Mouse (Mus musculus) CH12.LX (cell line): ENCODE results near the gene Naa30. TPM values are rescaled to one million over a fixed set of nuclear protein-coding genes. Genes with fewer than 3 reads are reported as not detected.

ENCODE experiments used
- DNase-seq: peaks from one replicate; pipeline ENCODE4 v3.0.0-alpha.2; 2013; ENCODE audit errors: extremely low read depth
- H3K27ac ChIP-seq: 2 replicates; pipeline ENCODE4 v1.5.1; 2012; ENCODE audit warnings: low read depth, mild to moderate bottlenecking, control low read depth, moderate library complexity; ENCODE audit not compliant: insufficient read depth
- H3K27me3 ChIP-seq: replicated peaks from 2 replicates; pipeline ENCODE3; 2012; ENCODE audit warnings: inconsistent platforms
- H3K36me3 ChIP-seq, 2 experiments: replicated peaks in 1 of 2; 2 replicates each; pipeline versions ENCODE3 to v1.6.1; 2012; ENCODE audit warnings: inconsistent platforms in 1 of 2, low read length in 1 of 2, mild to moderate bottlenecking in 1 of 2, mixed read lengths in 1 of 2, moderate library complexity in 1 of 2; ENCODE audit not compliant: control insufficient read depth in 1 of 2, insufficient read depth in 1 of 2
- H3K4me1 ChIP-seq, 2 experiments: 2 replicates each; pipeline ENCODE4 v1.6.1; 2012; ENCODE audit warnings: inconsistent platforms in 1 of 2, moderate library complexity in 1 of 2; ENCODE audit not compliant: insufficient read depth in 2 of 2, control insufficient read depth in 1 of 2
- H3K4me2 ChIP-seq: 2 replicates; pipeline ENCODE4 v1.6.1; 2012; ENCODE audit warnings: low read depth, mild to moderate bottlenecking, control low read depth; ENCODE audit not compliant: poor library complexity, insufficient read depth, severe bottlenecking
- H3K4me3 ChIP-seq, 3 experiments: fragments of 150-350 bp in 1 of 3; sonication (generic) in 1 of 3; replicated peaks in 1 of 3; 2 replicates each; pipeline versions ENCODE3 to v1.5.1; 2011 to 2012; ENCODE audit warnings: low read depth in 2 of 3, low read length in 2 of 3, mild to moderate bottlenecking in 2 of 3, moderate library complexity in 2 of 3, control low read depth in 1 of 3, improper control_type of control experiment in 1 of 3, inconsistent platforms in 1 of 3, mixed read lengths in 1 of 3; ENCODE audit not compliant: poor library complexity in 1 of 3
- H3K79me2 ChIP-seq: replicated peaks from 2 replicates; pipeline ENCODE4 v1.6.1; 2012; ENCODE audit warnings: mild to moderate bottlenecking, moderate library complexity; ENCODE audit not compliant: control insufficient read depth, poor library complexity, insufficient read depth, severe bottlenecking; ENCODE audit errors: extremely low read depth
- H3K9ac ChIP-seq: 2 replicates; pipeline ENCODE4 v1.6.1; 2012; ENCODE audit warnings: low read depth, mild to moderate bottlenecking, control low read depth, moderate library complexity; ENCODE audit not compliant: insufficient read depth
- H3K9me3 ChIP-seq: replicated peaks from 2 replicates; pipeline ENCODE3; 2012; ENCODE audit warnings: low read length, inconsistent platforms, mixed read lengths
- BHLHE40 ChIP-seq: IDR thresholded peaks from 2 replicates; pipeline ENCODE4 v1.6.1; 2011; ENCODE audit warnings: mild to moderate bottlenecking, low read depth, low read length, improper control_type of control experiment
- CTCF ChIP-seq, 2 experiments: IDR thresholded peaks in 1 of 2; conservative IDR thresholded peaks in 1 of 2; 2 replicates each; pipeline ENCODE4 v1.5.1; 2011 to 2012; ENCODE audit warnings: low read depth in 2 of 2, low read length in 2 of 2, improper control_type of control experiment in 1 of 2, inconsistent platforms in 1 of 2, mild to moderate bottlenecking in 1 of 2, moderate library complexity in 1 of 2
- ELF1 ChIP-seq: IDR thresholded peaks from 2 replicates; pipeline ENCODE4 v1.6.1; 2014; ENCODE audit warnings: low read depth, mild to moderate bottlenecking, inconsistent platforms, low read length, improper control_type of control experiment
- HCFC1 ChIP-seq: IDR thresholded peaks from 2 replicates; pipeline ENCODE4 v1.6.1; 2012; ENCODE audit warnings: low read depth, mild to moderate bottlenecking, inconsistent platforms, low read length, improper control_type of control experiment
- IRF4 ChIP-seq: IDR thresholded peaks from 2 replicates; pipeline ENCODE4 v1.6.1; 2014; ENCODE audit warnings: low read depth, mild to moderate bottlenecking, inconsistent platforms, low read length, improper control_type of control experiment
- JUN ChIP-seq: IDR thresholded peaks from 2 replicates; pipeline ENCODE4 v1.6.1; 2011; ENCODE audit warnings: low read depth, mild to moderate bottlenecking, low read length, improper control_type of control experiment, moderate library complexity; ENCODE audit not compliant: insufficient read depth
- KAT2A ChIP-seq: IDR thresholded peaks from 2 replicates; pipeline ENCODE4 v1.6.1; 2012; ENCODE audit warnings: low read length, improper control_type of control experiment, inconsistent platforms; ENCODE audit not compliant: insufficient replicate concordance
- MAFK ChIP-seq: IDR thresholded peaks from 2 replicates; pipeline ENCODE4 v1.6.1; 2011; ENCODE audit warnings: low read length, improper control_type of control experiment; ENCODE audit not compliant: insufficient replicate concordance
- MAZ ChIP-seq: IDR thresholded peaks from 2 replicates; pipeline ENCODE4 v1.6.1; 2012; ENCODE audit warnings: low read depth, mild to moderate bottlenecking, inconsistent platforms, low read length, improper control_type of control experiment, moderate library complexity
- MYC ChIP-seq: IDR thresholded peaks from 2 replicates; pipeline ENCODE4 v1.6.1; 2011; ENCODE audit warnings: low read depth, mild to moderate bottlenecking, improper control_type of control experiment, low read length
- NELFE ChIP-seq: IDR thresholded peaks from 2 replicates; pipeline ENCODE4 v1.6.1; 2011; ENCODE audit warnings: low read depth, low read length, improper control_type of control experiment
- PAX5 ChIP-seq: IDR thresholded peaks from 2 replicates; pipeline ENCODE4 v1.6.1; 2012; ENCODE audit warnings: low read length, inconsistent platforms, mixed read lengths
- POLR2A ChIP-seq: IDR thresholded peaks from 2 replicates; pipeline ENCODE4 v1.6.1; 2011; ENCODE audit warnings: low read depth, mild to moderate bottlenecking, improper control_type of control experiment, low read length
- RCOR1 ChIP-seq: conservative IDR thresholded peaks from 2 replicates; pipeline ENCODE4 v1.6.1; 2012; ENCODE audit warnings: low read depth, mild to moderate bottlenecking, inconsistent platforms, low read length, improper control_type of control experiment
- SIN3A ChIP-seq: IDR thresholded peaks from 2 replicates; pipeline ENCODE4 v1.6.1; 2012; ENCODE audit warnings: low read length, improper control_type of control experiment, inconsistent platforms
- SMC3 ChIP-seq: IDR thresholded peaks from 2 replicates; pipeline ENCODE4 v1.6.1; 2011; ENCODE audit warnings: low read depth, low read length, improper control_type of control experiment
- TBP ChIP-seq: conservative IDR thresholded peaks from 2 replicates; pipeline ENCODE4 v1.6.1; 2011; ENCODE audit warnings: low read depth, low read length, improper control_type of control experiment
- UBTF ChIP-seq: IDR thresholded peaks from 2 replicates; pipeline ENCODE4 v1.6.1; 2012; ENCODE audit warnings: low read depth, mild to moderate bottlenecking, inconsistent platforms, low read length, improper control_type of control experiment, moderate library complexity
- USF1 ChIP-seq: IDR thresholded peaks from 2 replicates; pipeline ENCODE4 v1.6.1; 2014; ENCODE audit warnings: low read depth, mild to moderate bottlenecking, inconsistent platforms, low read length, improper control_type of control experiment
- ZC3H11A ChIP-seq: IDR thresholded peaks from 2 replicates; pipeline ENCODE4 v1.6.1; 2012; ENCODE audit warnings: low read depth, mild to moderate bottlenecking, inconsistent platforms, low read length, improper control_type of control experiment
- ZMIZ1 ChIP-seq: IDR thresholded peaks from 2 replicates; pipeline ENCODE4 v1.6.1; 2012; ENCODE audit warnings: low read depth, mild to moderate bottlenecking, inconsistent platforms, low read length, improper control_type of control experiment
- ZNF384 ChIP-seq: IDR thresholded peaks from 2 replicates; pipeline ENCODE4 v1.6.1; 2012; ENCODE audit warnings: low read depth, low read length, improper control_type of control experiment, inconsistent platforms
- dilution Hi-C: fragments of 300-500 bp; cut with MboI; formaldehyde crosslinking; loops from 2 replicates; pipeline ENCODE4 v1.14.3; 2020; ENCODE audit warnings: low sequenced_read_pairs; ENCODE audit not compliant: extremely low pct_unique_long_range_greater_than_20kb, extremely low pct_ligation_motif_present
- in situ Hi-C: fragments of 300-500 bp; cut with MboI; formaldehyde crosslinking; loops from 3 replicates; pipeline ENCODE4 v1.14.3; 2019; ENCODE audit warnings: low sequenced_read_pairs, low pct_ligation_motif_present, low pct_unique_long_range_greater_than_20kb, mixed read lengths
- polyA plus RNA-seq: library from polyadenylated mRNA; unstranded; fragments of >175 nt; gene quantifications from 2 replicates; pipeline ENCODE4 v1.2.1, GENCODE M21; 2012; ENCODE audit warnings: low read depth; ENCODE audit not compliant: insufficient read length
- total RNA-seq, 2 experiments: library from RNA; depleted of rRNA; stranded (reverse); fragments of 300-350 nt in 1 of 2; fragments of >200 nt in 1 of 2; gene quantifications; 2 replicates each; pipeline ENCODE4 v1.2.3; 2012 to 2014

The Naa30 gene
- total and polyA plus RNA-seq, 3 experiments, result 13.5 to 26.5 (median 25.6) TPM

- Histone ChIP-seq H3K79me2 (no peaks in the 10 kb centered on the region), H3K27ac (no peak overlapping the region), H3K9me3 (no peaks in the 10 kb centered on the region), H3K4me3 (no peak overlapping the region), H3K4me2 (no peak overlapping the region), H3K27me3 (no peaks in the 10 kb centered on the region), H3K9ac (no peak overlapping the region), H3K36me3 (no peaks in the 10 kb centered on the region), H3K4me1 (peaks cover 0 to 13% of the 10 kb centered on the region in 2 experiments; a peak in 2 of 4 replicates)
- DNase-seq, result peak; percentile 24
- dilution Hi-C loops, result no loop called here
- TF ChIP-seq JUN, result no peak
- TF ChIP-seq RCOR1, result no peak
- TF ChIP-seq HCFC1, result no peak
- TF ChIP-seq KAT2A, result no peak
- no peak for TF ChIP-seq ELF1
- TF ChIP-seq SIN3A, result no peak
- no peak for TF ChIP-seq USF1
- no peak for TF ChIP-seq TBP
- in situ Hi-C loops, result no loop called here
Observed at GRCm38 (mm10) chr14:49221771-49222170, 49.7 kb downstream of the Naa30 start.

- H3K9me3 ChIP-seq, result no peaks in the 10 kb centered on the region
- TF ChIP-seq HCFC1 (no peak), MAFK (no peak), NELFE (no peak), BHLHE40 (no peak), POLR2A (no peak)
- no peaks in the 10 kb centered on the region for H3K79me2 ChIP-seq
- H3K4me1 ChIP-seq, result peaks cover 0 to 13% of the 10 kb centered on the region in 2 experiments; a peak in 2 of 4 replicates
- in situ Hi-C loops, result loop anchor here (25.0 kb wide), 1 partner anchor 511 kb away; no protein-coding TSS in a partner anchor
- H3K4me2 ChIP-seq, result no peak overlapping the region
- H3K27ac ChIP-seq, result no peak overlapping the region
- dilution Hi-C loops, result no loop called here
- no peak for DNase-seq
- no peak overlapping the region for H3K4me3 ChIP-seq
- H3K27me3 ChIP-seq, result no peaks in the 10 kb centered on the region
- H3K36me3 ChIP-seq, result no peaks in the 10 kb centered on the region
- H3K9ac ChIP-seq, result no peak overlapping the region
Observed at GRCm38 (mm10) chr14:49226471-49226870, 54.4 kb downstream of the Naa30 start.

- H3K4me2 ChIP-seq, result no peak overlapping the region
- H3K4me3 ChIP-seq, result no peak overlapping the region
- dilution Hi-C loops, result no loop called here
- H3K79me2 ChIP-seq, result no peaks in the 10 kb centered on the region
- H3K4me1 ChIP-seq, result peaks cover 0 to 8% of the 10 kb centered on the region in 2 experiments; a peak in 2 of 4 replicates
- in situ Hi-C loops, result loop anchor here (25.0 kb wide), 1 partner anchor 510 kb away; no protein-coding TSS in a partner anchor
- DNase-seq, result no peak
- no peaks in the 10 kb centered on the region for H3K27me3 ChIP-seq
- TF ChIP-seq RCOR1 (no peak), ELF1 (no peak), SMC3 (no peak), MAZ (no peak), USF1 (no peak), BHLHE40 (no peak), ZC3H11A (no peak), HCFC1 (no peak), UBTF (no peak), PAX5 (no peak), IRF4 (no peak), ZMIZ1 (no peak), CTCF (conservative IDR thresholded peaks at IDR 0.05 in 1 of 2, IDR thresholded peaks at IDR 0.05 in 1 of 2; ENCODE audit: low read depth in 2 of 2, low read length in 2 of 2) (no peak), ZNF384 (no peak), MYC (no peak)
- TF ChIP-seq, all 38 proteins: peak for 0
- H3K27ac ChIP-seq, result no peak overlapping the region
- H3K36me3 ChIP-seq, result no peaks in the 10 kb centered on the region
- H3K9ac ChIP-seq, result no peak overlapping the region
- no peaks in the 10 kb centered on the region for H3K9me3 ChIP-seq
Observed at GRCm38 (mm10) chr14:49226986-49227385, 55.0 kb downstream of the Naa30 start.
